Mouse (Mus musculus) brain, adult 2 months (tissue): ENCODE data around the gene Camk1g.

Experiments
- DNase-seq: peaks from one replicate; pipeline ENCODE4 v3.0.0; 2011; ENCODE audit warnings: low read depth, low spot score

The Camk1g gene

GRCm38 (mm10) chr1:193370096-193370495 is at the start of gene Camk1g:
TSS of gene Camk1g (minus strand) at chr1:193370298.
- DNase-seq = peak; percentile 89

DNA sequence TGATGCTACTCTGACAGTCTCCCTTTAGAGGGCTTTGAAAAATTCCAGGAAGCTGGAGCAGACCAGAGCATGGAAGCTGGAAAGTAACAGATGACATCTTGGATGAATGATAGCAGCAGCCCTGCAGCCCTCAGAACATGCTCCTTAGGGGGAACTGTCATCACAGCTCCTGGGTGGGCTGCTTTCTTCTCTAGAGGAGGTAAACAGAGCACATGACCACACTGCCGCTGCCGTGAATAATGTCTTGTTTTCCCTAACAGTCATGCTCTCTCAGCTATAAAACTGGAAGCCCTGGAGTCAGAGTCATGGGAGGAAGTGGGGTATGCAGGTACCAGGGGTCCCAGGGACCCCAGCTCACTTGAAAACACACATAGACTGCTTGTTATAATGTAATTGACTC is 49.1 kb upstream of the Camk1g start:
- DNase-seq = no peak

DNA sequence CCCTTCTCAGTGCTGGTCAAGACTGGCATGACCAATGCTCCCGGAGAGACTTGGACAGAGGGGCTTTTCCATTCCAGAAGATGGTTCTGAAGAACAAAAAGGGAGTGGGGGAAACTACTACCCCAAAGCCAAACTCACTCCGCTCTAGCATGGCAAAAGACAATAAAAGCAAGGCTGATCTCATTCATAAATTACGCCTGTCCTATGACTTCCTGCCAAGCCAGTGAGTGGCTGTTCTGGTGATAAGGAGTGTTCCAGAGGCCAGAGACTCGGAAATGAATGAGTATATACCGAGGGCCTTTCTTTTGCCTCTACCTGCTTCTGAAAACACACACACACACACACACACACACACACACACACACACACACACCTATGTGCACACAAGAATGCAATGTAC is 48.6 kb upstream of the Camk1g start:
- DNase-seq = no peak

GRCm38 (mm10) chr1:193414067-193414466 is 44.0 kb upstream of the Camk1g start:
- DNase-seq = no peak

DNA sequence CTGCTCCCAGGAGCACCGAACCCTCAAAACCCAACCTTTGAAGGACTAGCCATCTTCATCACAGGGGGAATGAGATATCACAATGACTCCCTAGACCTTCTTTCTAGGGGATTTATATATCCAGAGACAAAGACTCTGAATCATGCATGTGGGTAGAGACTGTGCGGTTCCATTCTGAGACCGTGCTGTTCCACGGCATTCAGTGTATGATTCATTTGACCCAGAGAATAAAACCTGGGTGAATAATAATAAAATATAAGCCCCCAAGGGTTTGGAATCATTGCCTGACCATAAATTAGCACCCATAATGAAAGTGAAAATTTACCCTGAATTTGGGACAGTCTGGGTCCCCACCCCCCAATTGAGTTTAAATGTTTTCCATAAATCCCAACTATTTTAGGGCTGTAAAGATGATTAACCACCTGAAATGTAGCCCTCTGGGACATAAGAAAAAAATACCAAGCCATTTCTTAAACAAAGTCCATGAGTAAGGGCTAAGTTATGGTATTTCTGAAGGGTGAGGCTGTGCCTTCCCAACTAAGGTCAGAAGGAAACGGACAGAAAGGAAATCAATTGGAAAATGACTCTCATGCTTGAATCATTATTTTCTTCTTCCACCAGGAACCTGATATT is 43.4 kb upstream of the Camk1g start:
- peak; percentile 12 for DNase-seq

GRCm38 (mm10) chr1:193407487-193407886 is 37.4 kb upstream of the Camk1g start:
- DNase-seq = no peak

DNA sequence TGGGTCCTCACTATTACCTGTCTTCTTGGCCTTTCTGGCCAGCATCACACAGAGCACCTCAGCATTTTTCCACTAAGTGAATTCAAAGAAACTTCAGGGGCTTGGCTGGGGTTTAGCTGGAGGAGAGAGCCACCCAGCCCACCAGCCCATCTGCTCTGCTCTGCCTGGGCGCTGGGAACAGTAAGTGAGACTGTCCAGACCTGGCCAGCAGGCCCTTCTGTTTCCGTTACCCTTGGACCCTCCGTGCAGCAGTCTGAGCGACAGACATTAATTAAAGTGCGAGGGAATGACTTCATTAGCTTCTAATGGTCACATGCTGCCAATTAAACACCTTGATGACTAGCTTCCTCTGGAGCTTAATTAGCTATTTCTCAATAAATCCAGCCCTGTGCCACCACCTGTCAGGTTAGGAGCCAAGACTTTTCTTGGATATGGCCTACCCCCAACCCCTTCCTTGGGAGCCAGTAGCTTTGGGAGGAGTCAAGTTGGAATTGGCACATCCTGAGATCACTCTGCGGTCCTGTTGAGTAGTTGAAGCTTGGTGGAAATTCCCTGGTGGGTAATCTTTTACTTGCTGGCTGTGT is 36.1 kb upstream of the Camk1g start:
- DNase-seq = no peak

DNA sequence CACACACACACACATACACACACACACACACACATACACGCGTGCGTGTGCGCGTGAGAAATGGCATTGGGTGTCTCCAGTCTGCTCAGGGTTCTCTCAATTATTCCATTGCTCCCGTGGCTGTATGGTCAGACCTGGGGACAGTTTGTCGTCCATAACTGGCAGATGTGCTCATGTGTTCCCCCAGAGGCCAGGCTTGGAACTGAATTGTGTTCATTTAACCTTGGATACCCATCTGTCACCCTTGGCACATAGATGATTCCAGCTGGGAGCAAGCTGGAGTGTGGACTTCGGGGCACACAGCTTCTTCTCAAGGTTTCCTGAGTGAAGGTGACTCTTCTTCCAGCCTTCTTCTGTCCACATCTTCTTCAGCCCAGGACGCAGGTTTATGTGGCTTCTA is 31.6 kb upstream of the Camk1g start:
- no peak for DNase-seq

- DNase-seq = no peak
These were observed 30.2 kb upstream of the Camk1g start for GRCm38 (mm10) chr1:193400348-193400747.

DNA sequence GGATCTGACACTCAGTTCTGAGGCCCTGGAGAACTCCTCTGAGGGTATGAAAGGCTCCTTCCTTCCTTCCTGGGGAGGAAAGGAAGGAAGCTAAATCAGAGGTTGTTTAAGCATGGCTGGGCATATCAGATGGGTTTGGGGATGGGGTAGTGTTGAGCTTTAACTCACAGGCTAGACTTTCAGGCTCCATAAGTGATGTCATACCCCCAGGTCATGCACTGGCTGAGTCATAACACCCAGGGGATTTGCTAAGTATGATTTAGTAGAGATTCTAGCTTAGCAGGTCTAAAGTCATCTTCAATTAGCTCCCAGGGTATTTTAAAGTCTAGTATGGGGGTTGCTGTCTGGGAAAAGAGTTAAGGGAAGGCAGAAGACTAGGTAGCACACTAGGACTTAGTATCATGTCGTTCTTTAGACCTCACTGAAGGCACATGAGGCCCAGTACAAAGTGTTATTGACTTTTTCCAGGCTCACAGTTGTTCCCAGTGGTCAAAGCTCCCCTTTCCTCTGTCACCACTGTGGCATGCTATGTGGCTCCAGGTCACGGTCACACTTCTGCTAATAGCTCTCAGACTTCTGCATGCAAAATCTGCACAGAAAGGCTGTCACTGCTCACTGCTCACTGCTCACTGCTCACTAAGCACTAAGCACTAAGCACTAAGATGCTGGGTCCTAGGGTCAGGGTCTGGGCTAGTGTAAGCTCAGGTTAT is 28.8 kb upstream of the Camk1g start:
- DNase-seq = no peak

DNA sequence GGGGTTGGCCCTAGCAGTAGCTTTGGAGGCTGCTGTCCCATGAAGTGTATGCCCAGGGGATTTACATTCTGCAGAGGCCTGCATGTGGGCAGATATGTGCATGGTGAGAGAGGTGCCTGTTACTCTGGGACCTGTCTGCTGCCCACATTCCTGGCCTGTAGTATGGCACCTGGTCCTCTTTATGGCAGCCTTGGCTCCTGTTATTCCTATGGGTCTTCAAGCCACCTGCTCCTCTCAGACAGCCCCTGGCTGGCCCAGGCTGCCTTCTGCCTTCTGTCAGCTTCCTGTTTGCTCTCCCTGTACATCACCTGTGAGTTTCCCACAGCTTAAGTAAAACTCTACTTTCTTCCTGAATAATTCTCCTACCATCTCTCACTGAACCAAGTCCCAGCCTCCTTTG is 27.0 kb upstream of the Camk1g start:
- DNase-seq = peak; percentile 53

GRCm38 (mm10) chr1:193392266-193392665 is 22.2 kb upstream of the Camk1g start:
- DNase-seq = no peak

GRCm38 (mm10) chr1:193390004-193390403 is 19.9 kb upstream of the Camk1g start:
- DNase-seq = no peak

- DNase-seq = no peak
These were observed 19.4 kb upstream of the Camk1g start for GRCm38 (mm10) chr1:193389505-193389904.

GRCm38 (mm10) chr1:193387241-193387640 is 17.1 kb upstream of the Camk1g start:
- peak; percentile 67 for DNase-seq

GRCm38 (mm10) chr1:193386136-193386535 is 16.0 kb upstream of the Camk1g start:
- DNase-seq = peak; percentile 93

DNA sequence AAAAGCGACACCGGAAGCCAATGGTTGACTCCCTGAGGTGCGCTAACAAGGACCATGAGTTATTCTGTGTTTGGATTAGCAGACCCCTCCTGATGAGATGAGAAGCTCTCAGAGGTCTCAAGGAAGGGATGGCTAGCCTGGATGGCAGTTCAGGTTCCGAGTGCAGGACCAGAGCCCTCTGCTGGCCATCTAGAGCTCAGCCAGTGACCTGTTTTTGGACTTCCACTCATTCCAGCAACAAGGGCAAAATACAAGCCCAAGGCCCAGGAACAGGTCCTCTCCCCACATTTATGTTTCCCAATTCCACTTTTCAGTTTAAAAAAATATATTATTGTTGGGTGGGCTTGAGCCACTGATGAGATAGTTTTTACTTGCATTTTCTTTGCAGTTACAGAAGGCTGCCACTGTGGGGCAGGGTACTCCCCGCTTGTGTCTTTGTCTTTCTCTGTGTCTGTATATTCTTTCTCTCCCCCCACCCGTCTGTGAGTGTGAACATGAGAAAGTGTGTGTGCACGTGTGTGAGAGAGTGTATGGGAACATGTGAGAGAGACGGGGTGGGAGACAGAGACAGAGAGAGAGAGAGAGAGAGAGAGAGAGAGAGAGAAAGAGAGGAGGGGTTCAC is 12.9 kb upstream of the Camk1g start:
- peak; percentile 77 for DNase-seq

- no peak for DNase-seq
These were observed 12.3 kb upstream of the Camk1g start for GRCm38 (mm10) chr1:193382435-193382834.

DNA sequence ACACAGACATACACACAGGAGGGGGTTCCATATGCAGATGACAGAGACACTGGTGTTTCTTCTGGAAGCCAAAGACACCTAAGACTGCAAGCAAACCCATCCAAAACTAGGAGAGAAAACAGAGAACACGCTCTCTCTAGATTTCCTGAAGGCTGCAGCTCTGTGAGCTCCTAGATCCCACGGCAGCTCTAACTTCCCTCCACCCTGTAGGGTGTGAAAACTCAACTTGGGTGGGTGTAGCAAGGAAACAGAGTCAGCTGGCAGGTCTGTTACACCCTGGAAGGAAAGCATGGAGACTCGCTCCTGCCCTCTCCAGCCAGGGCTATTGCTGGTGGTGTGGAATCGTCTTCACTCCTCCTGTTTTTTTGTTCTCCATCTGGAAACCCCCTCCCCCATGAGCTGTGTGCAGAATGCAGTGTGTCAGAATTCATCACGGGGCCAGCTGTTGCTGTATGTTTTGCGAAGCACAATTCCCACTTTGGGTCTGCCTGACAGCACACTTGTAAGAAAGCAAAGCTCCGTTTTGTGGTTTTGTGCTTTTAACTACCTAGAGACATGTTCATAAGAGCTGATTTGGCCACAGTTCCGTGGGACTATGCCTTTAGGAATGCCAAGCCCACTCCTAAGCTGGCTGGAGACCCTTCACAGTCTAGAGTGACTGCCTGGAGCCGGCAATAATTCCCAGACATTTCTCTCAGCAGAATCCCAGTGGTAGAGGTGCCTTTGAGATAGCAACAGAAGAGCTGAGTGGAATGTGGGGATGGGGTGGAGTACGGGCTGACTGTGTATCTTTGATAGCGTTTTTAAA is 11.7 kb upstream of the Camk1g start:
- peak; percentile 81 for DNase-seq

- DNase-seq = peak; percentile 55
These were observed 10.8 kb upstream of the Camk1g start for GRCm38 (mm10) chr1:193380877-193381276.

DNA sequence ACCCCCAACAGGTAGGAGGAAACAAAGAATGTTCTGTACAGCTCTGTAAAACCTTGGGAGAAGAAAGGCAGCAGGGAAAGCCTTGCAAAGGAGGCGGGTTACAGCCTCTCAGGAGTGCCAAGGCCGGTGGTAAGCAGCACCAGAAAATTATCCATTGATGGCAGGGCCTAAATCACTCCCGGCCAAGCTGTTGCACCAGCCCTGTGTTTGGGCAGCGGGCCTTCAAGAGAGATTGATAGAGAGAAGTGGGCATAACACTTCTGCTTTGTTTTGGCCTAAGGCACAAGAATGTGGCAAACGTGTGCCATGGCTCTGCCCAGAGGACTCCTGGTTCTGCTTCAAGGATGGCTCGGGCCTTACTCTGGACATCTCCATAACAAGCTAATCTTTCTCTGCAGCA is 9.5 kb upstream of the Camk1g start:
- no peak for DNase-seq
